Mouse (Mus musculus): ENCODE results near the gene Mepce. TPM values are rescaled to one million over a fixed set of nuclear protein-coding genes. Genes with fewer than 3 reads are reported as not detected.
A peak's percentile ranks its signal among the peaks of the same experiment; 100 is the strongest.
"Not testable (repeated sequence)": the region's sequence is repeated elsewhere in the genome, so short reads cannot be mapped to it uniquely, and the experiment has no call there.

Mepce gene
- polyA plus RNA-seq, 1 experiment from 2014 or later, result 15.4 TPM

DNA sequence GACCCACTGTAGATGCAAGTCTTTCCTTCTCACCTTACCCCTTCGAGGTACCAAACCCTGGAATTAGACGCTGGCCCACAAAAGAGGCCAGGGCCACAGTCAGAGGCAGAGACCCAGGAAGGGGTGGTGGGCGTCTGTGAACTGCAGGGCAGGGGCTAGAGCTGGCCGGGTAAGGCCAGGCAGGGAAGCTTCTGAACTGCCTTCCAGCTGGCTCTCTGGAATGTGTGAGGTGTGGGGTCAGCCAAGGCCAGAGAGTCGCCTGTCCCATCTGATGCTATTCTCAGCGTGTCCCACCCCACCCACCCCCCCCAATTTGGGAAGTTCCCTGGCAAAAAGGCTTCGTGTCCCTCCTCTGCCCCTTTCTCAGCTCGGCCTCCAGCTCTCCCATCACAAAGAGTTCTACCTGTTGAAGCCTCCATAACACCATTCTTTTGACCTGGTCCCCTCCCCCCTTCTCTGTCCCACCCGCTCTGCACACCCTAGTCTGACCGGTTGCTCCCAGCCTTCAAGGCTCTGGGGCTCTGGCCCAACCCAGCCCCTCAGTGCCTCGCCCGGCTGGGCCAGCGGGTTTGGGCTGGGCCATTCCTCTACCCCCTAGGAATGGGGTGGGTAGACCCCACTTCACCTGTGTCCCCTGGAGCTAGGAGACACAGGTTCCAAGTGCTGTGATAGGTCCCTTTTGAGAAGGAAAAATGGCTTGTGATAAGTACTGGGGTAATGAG, 34.2 kb downstream of the Mepce start:
- WGBS, result 85% methylated on average over 13 of the region's 13 CpGs
- no peak overlapping the region for H3K4me3 ChIP-seq (replicated peaks)
- peaks cover 61% of the 10 kb centered on the region for H3K36me3 ChIP-seq (replicated peaks)
- H3K9me3 ChIP-seq, result no peaks in the 10 kb centered on the region
- no peak overlapping the region for H3K9ac ChIP-seq
- H3K27me3 ChIP-seq, result no peaks in the 10 kb centered on the region
- H3K4me2 ChIP-seq, result no peak overlapping the region
- peaks cover 18% of the 10 kb centered on the region for H3K4me1 ChIP-seq
- ATAC-seq (ENCODE audit: low FRiP score), result no peak
- no peak overlapping the region for H3K27ac ChIP-seq

DNA sequence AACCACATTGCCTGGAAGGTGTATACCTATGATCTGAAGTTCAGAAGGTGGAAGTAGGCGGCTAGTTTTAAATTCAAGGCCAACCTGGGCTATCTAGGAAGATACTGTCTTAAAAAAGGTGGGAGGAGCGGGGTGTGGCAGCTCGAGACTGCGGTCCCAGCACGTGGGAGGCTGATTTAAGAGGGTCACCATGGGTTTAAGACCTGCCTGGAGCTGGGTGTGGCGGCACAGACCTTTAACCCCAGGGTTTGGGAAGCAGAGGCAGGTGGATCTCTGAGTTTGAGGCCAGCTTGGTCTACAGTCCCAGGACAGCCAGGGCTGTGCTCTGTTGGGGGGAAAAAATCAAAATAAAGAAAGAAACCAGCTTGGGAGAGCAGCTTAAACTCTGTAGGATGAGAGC, 35.5 kb downstream of the Mepce start:
- Histone ChIP-seq H3K27me3 (no peaks in the 10 kb centered on the region), H3K4me1 (peaks cover 27% of the 10 kb centered on the region), H3K27ac (no peak overlapping the region), H3K9me3 (no peaks in the 10 kb centered on the region), H3K9ac (no peak overlapping the region), H3K4me3 (replicated peaks) (no peak overlapping the region), H3K36me3 (replicated peaks) (peaks cover 60% of the 10 kb centered on the region), H3K4me2 (no peak overlapping the region)
- ATAC-seq (ENCODE audit: low FRiP score), result no peak
- 90% methylated on average over 6 of the region's 6 CpGs for WGBS

DNA sequence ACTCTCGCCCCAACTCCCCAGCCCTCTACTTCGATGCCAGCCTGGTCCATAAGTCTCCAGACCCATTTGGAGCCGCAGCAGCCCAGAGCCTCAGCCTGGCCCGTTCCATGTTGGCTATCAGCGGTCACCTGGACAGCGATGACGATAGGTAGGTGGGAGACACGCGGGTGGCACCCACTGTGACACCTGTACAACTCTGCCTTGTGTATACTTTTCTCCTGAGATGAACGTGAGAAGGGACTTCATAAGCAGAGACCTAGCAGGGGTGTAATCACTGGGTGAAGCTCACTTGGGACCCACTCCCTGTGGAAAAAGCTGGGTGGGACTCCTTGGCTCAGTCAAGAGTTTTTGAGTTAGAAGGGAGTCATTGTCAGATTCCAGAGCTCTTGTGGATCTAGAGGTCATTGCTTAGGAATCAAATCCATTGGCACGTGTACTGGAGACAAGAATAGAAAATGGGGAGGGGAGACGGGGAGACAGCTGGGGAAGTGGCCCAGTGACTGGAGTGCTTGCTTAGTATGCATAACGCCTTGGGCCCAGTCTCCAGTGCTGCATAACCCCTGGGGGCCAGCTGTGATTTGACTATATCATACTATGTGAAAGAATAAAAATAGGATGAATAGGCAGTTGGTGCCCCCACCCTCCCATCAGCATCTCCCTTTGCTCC, 36.1 kb downstream of the Mepce start:
- Histone ChIP-seq H3K4me2 (no peak overlapping the region), H3K9ac (no peak overlapping the region), H3K27me3 (no peaks in the 10 kb centered on the region), H3K36me3 (replicated peaks) (peaks cover 55% of the 10 kb centered on the region), H3K4me3 (replicated peaks) (no peak overlapping the region), H3K9me3 (no peaks in the 10 kb centered on the region), H3K27ac (no peak overlapping the region), H3K4me1 (peaks cover 30% of the 10 kb centered on the region)
- WGBS, result 92% methylated on average over 13 of the region's 13 CpGs
- ATAC-seq (ENCODE audit: low FRiP score), result no peak

DNA sequence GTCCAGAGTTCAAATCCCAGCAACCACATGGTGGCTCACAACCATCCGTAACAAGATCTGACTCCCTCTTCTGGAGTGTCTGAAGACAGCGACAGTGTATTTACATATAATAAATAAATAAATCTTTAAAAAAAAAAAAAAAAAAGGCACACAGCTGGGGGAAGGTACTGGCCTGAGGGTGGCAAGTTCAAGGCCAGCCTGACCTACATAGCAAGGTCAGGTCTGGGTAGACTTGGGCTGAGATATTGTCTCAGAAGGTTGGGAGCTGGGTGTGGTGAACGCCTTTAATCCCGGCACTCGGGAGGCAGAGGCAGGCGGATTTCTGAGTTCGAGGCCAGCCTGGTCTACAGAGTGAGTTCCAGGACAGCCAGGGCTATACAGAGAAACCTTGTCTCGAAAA, 37.2 kb downstream of the Mepce start:
- H3K4me3 ChIP-seq (replicated peaks); H3K9ac ChIP-seq; H3K4me2 ChIP-seq; H3K27ac ChIP-seq; ATAC-seq (ENCODE audit: low FRiP score); H3K27me3 ChIP-seq; H3K9me3 ChIP-seq: not testable (repeated sequence)
- Histone ChIP-seq H3K36me3 (replicated peaks) (peaks cover 43% of the 10 kb centered on the region), H3K4me1 (peaks cover 35% of the 10 kb centered on the region)
- 95% methylated on average over 7 of the region's 8 CpGs for WGBS

DNA sequence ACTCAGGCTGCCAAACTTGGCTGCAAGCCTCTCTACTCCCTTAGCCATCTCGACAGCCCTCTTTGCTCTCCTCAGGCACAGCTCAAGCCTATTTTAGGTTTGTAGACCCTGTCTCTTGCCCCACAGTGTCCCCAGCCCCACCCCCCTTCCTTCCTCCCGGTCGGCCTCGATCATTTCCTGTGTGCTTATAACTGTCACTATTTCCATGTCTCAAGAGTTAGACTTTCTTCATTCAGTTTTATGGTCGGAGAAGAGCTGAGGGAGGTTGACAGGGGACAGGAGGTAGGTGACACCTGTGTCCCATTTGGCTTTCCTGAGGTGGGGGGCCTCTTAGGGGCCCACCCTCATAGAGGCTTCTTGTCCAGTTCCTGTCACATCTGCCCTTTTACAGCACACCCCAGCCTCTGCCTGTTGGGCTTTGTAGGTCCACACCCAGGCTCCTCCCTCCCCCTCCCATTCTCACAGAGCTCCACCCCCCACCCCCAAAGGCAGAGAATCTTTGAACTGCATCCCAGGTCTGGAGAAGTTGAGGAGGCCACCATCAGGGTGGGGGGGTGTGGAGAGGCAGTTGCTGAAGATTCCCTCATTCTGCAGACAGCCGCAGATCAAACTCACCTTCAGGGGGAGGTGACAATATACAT, 38.1 kb downstream of the Mepce start:
- no peak overlapping the region for H3K27ac ChIP-seq
- peaks cover 40% of the 10 kb centered on the region for H3K36me3 ChIP-seq (replicated peaks)
- H3K4me1 ChIP-seq, result peaks cover 35% of the 10 kb centered on the region
- H3K27me3 ChIP-seq, result no peaks in the 10 kb centered on the region
- H3K4me2 ChIP-seq, result peak overlapping the region; percentile 100; the same call in 1 of the 2 replicates
- no peak overlapping the region for H3K9ac ChIP-seq
- no peak overlapping the region for H3K4me3 ChIP-seq (replicated peaks)
- 88% methylated on average over 6 of the region's 6 CpGs for WGBS
- H3K9me3 ChIP-seq, result no peaks in the 10 kb centered on the region
- no peak for ATAC-seq (ENCODE audit: low FRiP score)

DNA sequence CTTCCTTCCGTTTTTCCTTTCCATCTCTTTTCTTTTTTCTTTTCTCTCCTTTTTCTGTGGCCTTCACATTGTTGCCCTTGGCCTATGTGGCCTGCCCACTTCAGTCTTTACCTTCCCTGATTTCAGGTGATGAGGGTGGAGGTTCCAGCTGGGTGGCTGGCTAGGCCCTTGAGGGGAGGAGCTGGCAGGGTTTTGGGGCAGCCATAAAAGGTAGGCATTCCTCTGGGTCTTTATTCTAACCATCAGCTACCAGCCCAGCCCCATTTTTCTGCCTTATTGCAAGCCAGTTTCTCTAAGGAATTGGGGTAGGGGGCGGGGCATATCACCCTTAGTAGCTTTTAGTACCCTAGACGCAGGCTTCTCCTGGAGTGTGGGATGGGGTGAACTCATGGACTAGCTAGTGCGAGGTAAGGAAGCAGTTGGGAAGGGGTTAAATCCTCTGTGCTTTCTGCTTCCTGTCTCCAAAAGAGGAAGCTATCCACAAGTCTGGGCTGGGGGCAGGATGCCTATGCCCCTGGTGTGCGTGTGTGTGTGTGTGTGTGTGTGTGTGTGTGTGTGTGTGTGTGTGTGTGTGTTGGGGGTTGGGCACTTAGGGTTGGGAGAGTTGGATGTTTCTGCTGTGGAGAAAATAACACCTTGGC, 39.2 kb downstream of the Mepce start:
- Histone ChIP-seq H3K9me3 (no peaks in the 10 kb centered on the region), H3K36me3 (replicated peaks) (peaks cover 29% of the 10 kb centered on the region), H3K4me3 (replicated peaks) (peak overlapping the region; percentile 48), H3K4me1 (peaks cover 35% of the 10 kb centered on the region), H3K27ac (peak overlapping the region; percentile 19; the same call in 1 of the 2 replicates), H3K4me2 (peak overlapping the region; percentile 100), H3K9ac (peak overlapping the region; percentile 92), H3K27me3 (no peaks in the 10 kb centered on the region)
- WGBS, result 48% methylated on average over 5 of the region's 5 CpGs
- no peak for ATAC-seq (ENCODE audit: low FRiP score)

DNA sequence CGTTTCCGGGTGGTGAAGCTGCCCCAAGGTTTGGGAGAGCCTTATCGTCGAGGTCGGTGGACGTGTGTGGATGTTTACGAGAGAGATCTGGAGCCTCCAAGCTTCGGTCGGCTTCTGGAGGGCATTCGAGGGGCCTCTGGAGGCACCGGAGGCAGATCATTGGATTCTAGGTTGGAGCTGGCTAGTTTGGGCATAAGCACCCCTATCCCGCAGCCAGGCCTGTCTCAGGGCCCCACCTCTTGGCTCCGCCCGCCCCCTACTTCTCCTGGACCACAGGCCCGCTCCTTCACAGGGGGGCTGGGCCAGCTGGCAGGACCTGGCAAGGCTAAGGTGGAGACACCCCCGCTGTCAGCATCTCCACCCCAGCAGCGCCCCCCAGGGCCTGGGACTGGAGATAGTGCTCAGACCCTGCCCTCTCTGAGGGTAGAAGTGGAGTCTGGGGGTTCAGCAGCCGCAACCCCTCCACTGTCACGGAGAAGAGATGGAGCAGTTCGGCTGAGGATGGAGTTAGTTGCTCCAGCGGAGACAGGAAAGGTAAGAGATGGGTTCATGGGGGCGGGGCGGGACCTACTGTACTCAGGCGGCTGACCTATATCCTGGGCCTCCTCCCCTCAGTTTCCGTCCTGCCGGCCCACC, 40.0 kb downstream of the Mepce start:
- Histone ChIP-seq H3K36me3 (replicated peaks) (peaks cover 23% of the 10 kb centered on the region), H3K4me2 (peak overlapping the region; percentile 100), H3K27me3 (no peaks in the 10 kb centered on the region), H3K9me3 (no peaks in the 10 kb centered on the region), H3K4me1 (peaks cover 35% of the 10 kb centered on the region), H3K27ac (peak overlapping the region; percentile 94), H3K9ac (peak overlapping the region; percentile 92), H3K4me3 (replicated peaks) (peak overlapping the region; percentile 48)
- no peak for ATAC-seq (ENCODE audit: low FRiP score)
- 9% methylated on average over 26 of the region's 26 CpGs for WGBS

DNA sequence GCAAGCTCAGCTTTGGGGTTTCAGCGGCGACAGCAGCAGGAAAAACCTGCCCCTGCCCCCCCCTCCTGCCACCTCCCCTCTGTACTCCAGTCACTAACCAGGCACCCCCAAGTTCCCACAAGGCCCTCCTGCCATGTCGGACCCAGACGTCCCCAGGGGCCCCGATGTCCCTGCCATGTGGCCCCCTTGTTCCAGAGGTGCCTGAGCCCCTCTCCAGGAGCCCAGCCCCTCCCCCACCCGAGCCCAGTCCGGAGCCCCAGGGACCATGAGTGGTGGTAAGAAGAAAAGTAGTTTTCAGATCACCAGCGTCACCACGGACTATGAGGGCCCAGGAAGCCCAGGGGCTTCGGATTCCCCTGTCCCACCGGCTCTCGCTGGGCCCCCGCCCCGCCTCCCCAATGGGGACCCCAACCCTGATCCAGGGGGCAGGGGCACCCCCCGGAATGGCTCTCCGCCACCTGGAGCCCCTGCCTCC, 40.6 kb downstream of the Mepce start:
- Histone ChIP-seq H3K9ac (peak overlapping the region; percentile 92), H3K27me3 (no peaks in the 10 kb centered on the region), H3K27ac (peak overlapping the region; percentile 94), H3K4me1 (peaks cover 37% of the 10 kb centered on the region), H3K4me2 (peak overlapping the region; percentile 100), H3K4me3 (replicated peaks) (peak overlapping the region; percentile 48), H3K9me3 (no peaks in the 10 kb centered on the region), H3K36me3 (replicated peaks) (peaks cover 18% of the 10 kb centered on the region)
- no peak for ATAC-seq (ENCODE audit: low FRiP score)
- under 1% methylated on average over 16 of the region's 16 CpGs for WGBS

DNA sequence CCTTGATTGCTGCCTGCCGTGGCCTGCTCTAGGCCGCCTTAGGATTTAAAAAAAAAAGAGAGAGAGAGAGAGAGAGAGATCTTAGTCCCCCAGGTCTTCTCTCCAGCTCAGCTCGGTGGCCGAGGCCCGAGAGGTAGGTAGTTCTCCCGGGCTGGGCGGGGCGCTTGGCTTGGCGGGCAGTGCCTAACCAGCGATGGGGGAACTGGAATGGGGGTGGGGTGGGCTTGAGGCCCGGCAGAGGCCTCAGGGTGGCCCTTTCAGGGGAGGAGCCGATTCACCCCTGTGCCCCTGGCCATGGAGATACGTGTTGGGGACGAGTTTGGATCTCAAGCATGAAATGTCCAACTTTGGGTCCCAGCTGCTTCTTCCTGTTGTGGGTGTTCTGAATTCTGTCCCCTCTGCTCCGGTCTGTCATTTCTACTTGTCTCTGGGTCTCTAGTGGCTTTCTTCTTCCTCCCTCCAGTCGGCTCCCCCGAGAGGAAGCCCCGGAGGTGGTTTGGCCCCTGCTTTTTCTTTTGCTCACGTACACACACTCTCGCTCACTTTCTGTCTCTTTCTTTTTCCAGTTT, 41.1 kb downstream of the Mepce start:
- no peaks in the 10 kb centered on the region for H3K27me3 ChIP-seq
- 0% methylated on average over 20 of the region's 20 CpGs for WGBS
- H3K9ac ChIP-seq, result peak overlapping the region; percentile 92
- H3K4me2 ChIP-seq, result peak overlapping the region; percentile 100
- H3K9me3 ChIP-seq, result no peaks in the 10 kb centered on the region
- peak overlapping the region; percentile 48 for H3K4me3 ChIP-seq (replicated peaks)
- ATAC-seq (ENCODE audit: low FRiP score), result peak; percentile 34
- peaks cover 43% of the 10 kb centered on the region for H3K4me1 ChIP-seq
- H3K36me3 ChIP-seq (replicated peaks), result peaks cover 12% of the 10 kb centered on the region
- peak overlapping the region; percentile 94 for H3K27ac ChIP-seq

DNA sequence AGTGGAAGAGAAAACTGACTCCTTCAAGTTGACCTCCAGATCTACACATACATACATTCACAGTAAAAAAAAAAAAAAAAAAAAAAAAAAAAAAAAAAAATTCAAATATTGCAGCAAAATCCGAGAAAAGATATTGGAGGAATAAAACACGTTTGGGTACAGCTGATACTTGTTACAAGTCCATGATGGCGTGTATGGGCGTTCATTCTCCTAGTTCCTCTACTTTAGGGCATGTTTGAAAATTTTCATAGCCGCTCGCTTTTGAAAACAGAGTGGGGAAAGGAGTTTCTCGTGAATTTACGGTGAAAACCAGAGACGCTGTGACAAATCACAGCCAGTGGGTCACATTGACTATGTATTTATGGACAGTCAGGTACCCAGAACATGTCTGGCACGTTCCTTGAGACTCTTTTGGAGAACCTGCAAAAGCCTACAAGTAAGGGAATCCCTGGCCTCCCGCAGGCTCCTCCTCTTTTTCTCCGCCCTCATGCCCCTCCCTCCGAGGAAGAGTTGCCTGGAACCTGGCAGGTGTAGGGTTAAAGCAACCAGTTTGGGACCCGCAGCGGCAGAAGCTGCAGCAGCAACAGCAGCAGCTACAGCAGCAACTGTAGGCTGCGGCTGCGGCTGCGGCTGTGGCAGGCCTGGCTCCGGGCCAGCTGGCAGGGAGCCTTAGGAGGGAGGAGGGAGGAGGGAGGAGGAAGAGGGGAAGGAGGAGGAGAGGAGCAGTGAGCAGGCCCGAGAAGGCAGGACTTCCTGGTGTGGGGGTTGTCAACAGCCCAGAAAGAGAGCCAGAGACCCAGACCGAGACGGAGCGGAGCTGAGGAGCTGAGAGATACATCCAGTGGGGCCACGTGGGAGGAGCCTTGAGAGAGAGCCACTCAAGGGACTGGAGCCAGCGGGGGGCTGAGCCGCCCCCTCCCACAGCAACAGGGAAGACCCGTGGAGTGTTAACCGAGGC, 42.0 kb downstream of the Mepce start, which contains the start of gene Tsc22d4:
Tsc22d4 (plus strand) TSS at position 517 of the 958 bp plus-strand sequence.
- H3K36me3 ChIP-seq (replicated peaks), result peaks cover 6% of the 10 kb centered on the region; the same call in 1 of the 2 replicates
- peak within 1 kb of the TSS; percentile 48 for H3K4me3 ChIP-seq (replicated peaks)
- H3K27ac ChIP-seq, result peak within 1 kb of the TSS; percentile 94
- H3K4me1 ChIP-seq, result peaks cover 45% of the 10 kb centered on the region
- H3K4me2 ChIP-seq, result peak within 1 kb of the TSS; percentile 100
- no peaks in the 10 kb centered on the region for H3K9me3 ChIP-seq
- WGBS, result 3% methylated on average over 28 of the region's 28 CpGs
- H3K27me3 ChIP-seq, result no peaks in the 10 kb centered on the region
- peak; percentile 85 for ATAC-seq (ENCODE audit: low FRiP score)
- H3K9ac ChIP-seq, result peak within 1 kb of the TSS; percentile 92

Data from forebrain, embryonic 12.5 days (tissue).